Mouse (Mus musculus): Measurements from ENCODE around the gene Flt4.

- TF ChIP-seq ZMIZ1 (IDR thresholded peaks at IDR 0.05; ENCODE audit: low read depth, low read length) (no peak), NELFE (IDR thresholded peaks at IDR 0.05; ENCODE audit: low read depth, low read length) (no peak), CTCF (conservative IDR thresholded peaks at IDR 0.05 in 1 of 2, IDR thresholded peaks at IDR 0.05 in 1 of 2; ENCODE audit: low read depth in 2 of 2, low read length in 2 of 2) (no peak), ELF1 (IDR thresholded peaks at IDR 0.05; ENCODE audit: low read depth, low read length) (no peak), GABPA (IDR thresholded peaks at IDR 0.05; ENCODE audit: insufficient replicate concordance, low read depth, low read length) (no peak), MEF2A (IDR thresholded peaks at IDR 0.05; ENCODE audit: borderline replicate concordance, low read depth, low read length) (no peak), POLR2A (IDR thresholded peaks at IDR 0.05; ENCODE audit: low read depth, low read length) (no peak), RAD21 (IDR thresholded peaks at IDR 0.05; ENCODE audit: low read depth, low read length) (no peak), MXI1 (IDR thresholded peaks at IDR 0.05; ENCODE audit: low read depth, low read length) (no peak), SMC3 (IDR thresholded peaks at IDR 0.05; ENCODE audit: low read depth, low read length) (no peak), ZNF384 (IDR thresholded peaks at IDR 0.05; ENCODE audit: low read depth, low read length) (no peak), E2F4 (IDR thresholded peaks at IDR 0.05; ENCODE audit: insufficient replicate concordance, low read depth, low read length) (no peak)
Observed at GRCm38 (mm10) chr11:49645677-49646076, 36.6 kb downstream of the Flt4 start.
